Mouse (Mus musculus) bone marrow macrophage, adult 2 months (primary cell): ENCODE results near the gene Zfp366.

ENCODE experiments used
- CTCF ChIP-seq: IDR thresholded peaks from 2 replicates; pipeline ENCODE4 v1.5.1; 2012; ENCODE audit warnings: low read depth, mild to moderate bottlenecking, low read length, moderate library complexity
- POLR2A ChIP-seq: IDR thresholded peaks from 2 replicates; pipeline ENCODE4 v1.6.1; 2012; ENCODE audit warnings: mild to moderate bottlenecking, low read depth, low read length, borderline replicate concordance

DNA sequence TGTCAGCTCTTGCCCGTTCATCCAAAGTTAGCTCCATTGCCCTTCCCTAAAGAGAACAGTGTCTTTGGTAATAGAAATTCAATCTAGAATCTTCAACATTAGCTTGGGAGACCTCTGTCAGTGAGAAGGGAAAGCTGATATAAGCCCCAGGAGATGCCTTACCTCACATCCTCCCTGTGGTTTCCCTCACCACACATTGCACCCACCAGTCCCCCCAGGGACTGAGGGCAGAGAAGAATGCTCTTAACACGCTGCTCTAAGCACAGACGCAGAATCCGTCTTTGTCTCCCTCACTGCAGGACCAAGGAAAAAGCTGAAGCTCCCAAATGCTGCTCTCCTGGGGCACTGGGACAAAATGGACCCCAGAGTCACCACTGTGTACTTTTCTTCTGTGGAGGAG, 58.3 kb downstream of the Zfp366 start:
- TF ChIP-seq CTCF (no peak), POLR2A (no peak)
